Mouse (Mus musculus) heart, adult 11 months (tissue): ENCODE results near the gene Pparg.

Source experiments
- DNase-seq: peaks from one replicate; pipeline ENCODE4 v3.0.0; 2022

Gene Pparg

DNA sequence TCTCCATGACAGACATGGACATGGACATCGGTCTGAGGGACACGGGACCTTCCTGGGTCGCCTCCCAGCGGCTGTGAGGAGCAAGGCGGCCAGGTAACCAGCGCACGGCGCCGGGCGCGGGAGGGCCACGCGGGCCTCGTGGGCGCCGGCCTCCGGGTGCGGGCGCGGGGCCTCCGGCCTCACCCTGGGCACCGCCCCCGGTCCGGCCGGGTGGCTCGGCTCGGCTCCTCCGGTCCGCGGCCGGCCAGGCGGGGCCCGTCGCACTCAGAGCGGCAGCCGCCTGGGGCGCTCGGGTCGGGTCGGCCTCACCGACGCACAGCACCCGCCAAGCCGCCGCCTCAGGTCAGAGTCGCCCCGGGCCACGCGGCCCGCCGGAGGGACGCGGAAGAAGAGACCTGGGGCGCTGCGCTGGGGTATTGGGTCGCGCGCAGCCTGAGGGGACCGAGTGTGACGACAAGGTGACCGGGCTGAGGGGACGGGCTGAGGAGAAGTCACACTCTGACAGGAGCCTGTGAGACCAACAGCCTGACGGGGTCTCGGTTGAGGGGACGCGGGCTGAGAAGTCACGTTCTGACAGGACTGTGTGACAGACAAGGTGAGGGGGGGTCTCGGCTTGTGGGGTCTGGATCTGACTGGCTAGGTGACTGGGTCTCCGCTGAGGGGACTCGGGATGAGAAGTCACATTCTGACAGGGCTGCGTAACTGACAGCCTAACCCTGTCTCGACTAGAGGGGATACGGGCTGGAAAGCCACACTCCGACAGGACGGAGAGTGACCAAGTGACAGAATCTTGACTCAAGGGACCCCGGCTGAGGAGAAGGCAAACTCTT lies at the start of gene Pparg:
Gene Pparg, plus strand, starts transcription at position 176 of the 830 bp plus-strand sequence.
- peak; percentile 97 for DNase-seq

DNA sequence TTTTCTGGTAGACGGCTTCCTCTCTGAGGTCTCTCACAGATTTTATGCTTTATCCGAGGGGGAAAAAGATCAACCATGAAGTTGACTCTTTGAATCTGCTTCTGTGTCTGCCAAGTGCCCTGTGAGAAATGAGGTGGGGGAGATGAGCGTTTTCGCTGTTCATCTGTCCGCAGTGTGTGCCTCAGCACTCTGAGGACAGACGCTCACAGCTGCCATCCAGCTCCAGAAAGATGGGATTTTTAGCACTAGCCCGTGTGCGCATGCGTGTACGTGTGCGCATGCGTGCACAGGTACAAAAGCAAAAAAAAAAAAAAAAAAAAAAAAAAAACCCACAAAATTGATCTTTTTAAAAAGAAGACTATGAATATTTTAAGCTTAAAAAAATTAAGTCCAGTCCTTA lies 48.0 kb upstream of the Pparg start:
- no peak for DNase-seq

DNA sequence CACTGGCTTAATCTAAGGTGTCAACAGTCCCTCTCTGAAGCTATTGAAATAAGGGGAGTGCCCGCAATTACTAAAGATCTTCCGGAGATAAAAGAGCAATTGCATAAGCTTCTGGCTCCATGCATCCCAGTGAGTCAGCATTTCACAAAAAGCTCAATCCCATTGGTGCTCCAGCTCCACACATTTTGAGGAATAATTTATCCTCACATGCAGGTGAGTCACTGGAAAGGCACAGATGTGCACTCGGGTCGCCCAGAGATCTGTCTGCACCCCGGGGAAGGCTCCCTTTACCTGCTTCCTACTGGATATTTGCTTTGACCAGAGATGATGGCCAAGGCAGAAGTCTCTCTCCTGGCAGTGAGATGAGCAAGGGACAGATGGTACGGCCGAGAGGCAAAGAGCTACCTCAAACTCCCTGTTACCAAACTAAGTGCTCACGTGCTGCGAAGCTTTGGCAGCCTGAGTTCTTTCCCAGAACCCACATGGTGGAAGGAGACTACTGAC lies 47.5 kb upstream of the Pparg start:
- peak; percentile 83 for DNase-seq

DNA sequence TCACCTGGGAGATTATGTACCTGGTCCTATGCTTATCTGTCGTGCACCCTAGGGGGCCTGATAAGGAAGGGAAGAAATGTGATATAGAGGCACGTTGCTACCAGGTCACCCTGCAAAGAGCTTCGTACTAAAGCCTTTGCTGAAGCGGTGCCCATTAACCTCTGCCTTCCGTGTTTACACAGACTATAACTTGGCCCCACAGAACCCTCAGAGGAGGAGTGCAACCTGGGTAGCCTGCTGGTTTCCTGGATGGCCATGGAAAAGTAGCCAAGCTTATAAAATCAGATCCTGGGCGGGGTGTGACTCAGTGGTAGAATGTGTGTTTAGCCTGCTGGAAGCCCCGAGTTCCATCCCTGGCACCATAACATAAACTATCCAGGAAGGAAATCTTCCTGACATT lies 46.8 kb upstream of the Pparg start:
- DNase-seq: no peak

DNA sequence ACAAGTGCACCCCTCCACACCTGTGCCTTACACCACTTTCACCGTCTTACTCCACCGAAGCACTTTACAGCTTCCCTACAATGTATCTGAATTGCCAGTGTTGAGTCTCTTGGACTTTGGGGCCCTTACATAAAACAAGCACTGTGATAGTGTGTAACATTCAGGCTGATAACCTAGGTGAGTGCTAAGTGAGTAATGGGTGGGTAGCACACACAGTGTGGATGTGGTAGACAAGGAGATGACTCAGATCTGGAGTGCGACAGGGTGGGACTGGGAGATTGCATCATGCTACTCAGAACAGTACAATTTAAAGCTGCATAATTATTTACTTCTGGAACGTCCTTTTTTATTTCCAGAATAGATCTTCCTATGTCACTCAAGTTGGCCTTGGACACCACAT lies 45.0 kb upstream of the Pparg start:
- peak; percentile 88 for DNase-seq

DNA sequence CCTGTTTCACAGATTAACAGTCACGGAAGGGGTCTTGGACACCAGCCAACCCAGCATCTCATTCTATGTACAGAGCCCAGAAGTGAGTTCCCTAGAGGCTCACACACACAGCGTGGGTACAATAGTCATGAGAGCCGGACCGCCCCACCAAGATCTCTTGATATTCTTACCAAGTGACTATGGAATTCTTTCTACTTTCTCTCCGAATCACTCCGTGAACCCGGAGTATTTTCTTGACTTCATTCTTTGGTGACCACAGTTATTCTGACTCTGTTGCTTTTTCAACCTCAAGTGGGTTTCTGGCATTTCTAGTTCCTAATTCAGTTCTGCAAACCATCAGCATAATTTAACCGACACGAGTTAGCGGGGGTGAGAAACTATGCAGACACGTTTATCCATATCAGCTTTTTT lies 43.9 kb upstream of the Pparg start:
- DNase-seq: peak; percentile 95

DNA sequence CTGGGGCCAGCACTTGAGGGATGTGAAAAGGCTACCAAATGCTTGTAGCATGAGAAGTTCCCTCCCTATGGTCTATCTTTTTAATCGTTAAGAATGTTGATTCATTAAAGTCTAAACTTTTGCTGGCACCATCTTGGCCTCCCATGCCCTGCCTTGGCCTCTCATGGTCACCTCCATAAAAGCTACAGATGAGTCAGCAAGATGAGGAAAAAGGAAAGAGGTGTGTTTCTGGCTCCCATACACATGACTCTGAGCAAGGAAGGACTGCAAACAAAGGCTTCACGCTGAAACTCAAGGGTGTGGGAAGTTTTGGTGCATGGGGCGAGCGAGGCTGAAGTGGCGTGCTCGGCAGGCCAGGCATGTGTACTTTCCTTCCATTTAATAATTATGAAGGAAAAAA lies 41.9 kb upstream of the Pparg start:
- peak; percentile 67 for DNase-seq

DNA sequence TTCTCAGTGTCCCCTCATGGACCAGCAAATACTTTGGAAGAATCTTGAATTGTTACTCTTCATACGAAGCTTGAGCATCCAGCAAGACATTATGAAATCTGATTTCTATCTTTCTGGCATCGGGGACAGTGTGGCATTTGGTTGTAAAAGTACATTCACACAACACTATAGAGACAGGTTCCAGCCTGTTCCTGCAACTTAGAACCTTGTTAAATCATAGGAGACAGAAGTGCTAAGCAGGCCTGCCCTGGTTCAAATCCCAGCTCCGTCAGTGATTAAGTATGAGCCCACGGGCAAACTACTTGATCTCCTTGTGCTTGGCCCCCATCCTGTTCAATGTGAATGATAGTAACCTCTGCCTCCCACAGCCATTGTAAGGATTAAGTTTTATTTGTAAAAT lies 41.1 kb upstream of the Pparg start:
- DNase-seq: peak; percentile 34

DNA sequence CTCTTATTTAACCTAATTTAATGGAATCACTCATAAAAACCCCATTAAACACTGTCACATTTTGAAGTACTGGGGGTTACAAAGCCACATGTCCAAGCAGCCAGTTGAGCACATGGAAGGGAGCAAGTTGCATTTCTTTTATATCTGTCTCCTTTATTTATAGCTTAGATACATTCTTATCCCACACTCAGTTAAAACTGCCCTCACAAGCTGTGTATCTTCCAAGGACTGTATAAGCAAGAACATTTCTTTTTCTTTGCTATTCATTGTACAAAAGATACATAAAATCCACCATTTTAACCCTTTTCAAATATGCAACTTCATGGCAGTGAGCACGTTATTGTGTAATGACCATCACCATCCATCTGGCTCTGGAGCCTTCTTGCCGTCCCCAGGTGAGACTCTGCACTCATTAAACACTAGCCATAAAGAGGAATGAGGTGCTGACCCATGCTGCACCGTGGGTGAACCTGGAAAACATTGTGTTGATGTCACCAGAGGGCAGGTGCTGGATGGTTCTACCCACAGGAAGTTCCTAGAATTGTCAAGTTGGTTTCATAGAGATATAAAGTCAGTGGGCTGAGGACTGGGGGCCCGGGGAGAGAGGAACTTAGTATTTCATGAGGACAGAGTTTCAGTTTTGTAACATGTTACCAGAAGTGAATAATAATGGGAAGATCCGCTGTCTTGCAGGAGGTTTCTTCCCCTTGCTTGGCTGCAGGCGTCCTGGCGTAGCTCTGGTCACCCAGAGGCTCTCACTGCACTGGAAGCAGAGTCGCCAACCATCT lies 39.6 kb upstream of the Pparg start:
- peak; percentile 89 for DNase-seq

DNA sequence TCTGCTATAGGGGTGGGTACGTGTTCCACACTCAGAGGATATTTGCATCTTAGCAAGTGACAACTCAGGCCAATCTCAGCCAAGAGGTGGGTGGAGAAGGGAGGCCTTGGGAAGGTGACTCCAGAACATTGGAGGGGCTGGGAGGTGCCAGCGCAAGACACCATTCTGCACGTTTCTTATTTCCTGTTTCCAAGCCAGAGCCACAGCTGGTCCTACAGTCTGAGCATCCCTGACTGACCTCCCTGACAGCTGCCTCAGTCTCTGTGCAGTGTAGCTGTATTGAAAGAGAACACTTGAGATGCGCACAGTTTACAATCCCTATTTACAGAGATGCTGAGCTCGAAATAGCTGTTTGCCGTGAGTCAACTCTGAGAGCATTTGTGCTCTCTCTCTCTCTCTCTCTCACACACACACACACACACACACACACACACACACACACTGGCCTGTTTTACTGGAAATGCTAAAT lies 38.8 kb upstream of the Pparg start:
- DNase-seq: peak; percentile 74

DNA sequence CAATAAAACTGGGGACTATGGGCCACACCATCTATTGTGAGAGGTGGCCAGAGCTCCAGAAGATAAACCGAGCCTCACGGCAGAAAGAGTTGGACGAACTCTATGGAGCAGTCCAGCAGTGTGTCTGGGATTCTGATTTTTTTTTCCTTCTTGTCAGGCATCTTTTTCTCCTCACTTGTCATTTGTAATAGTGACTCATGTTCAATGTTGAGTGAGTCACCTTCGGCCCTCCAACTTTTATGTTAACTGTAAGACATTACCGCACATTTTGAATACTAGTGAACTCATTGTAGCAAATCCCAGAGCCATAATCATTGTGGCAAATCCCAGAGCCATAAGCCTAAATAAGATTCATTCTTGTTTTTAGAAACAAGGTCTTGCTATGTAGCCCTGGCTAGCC lies 37.8 kb upstream of the Pparg start:
- DNase-seq: peak; percentile 6

DNA sequence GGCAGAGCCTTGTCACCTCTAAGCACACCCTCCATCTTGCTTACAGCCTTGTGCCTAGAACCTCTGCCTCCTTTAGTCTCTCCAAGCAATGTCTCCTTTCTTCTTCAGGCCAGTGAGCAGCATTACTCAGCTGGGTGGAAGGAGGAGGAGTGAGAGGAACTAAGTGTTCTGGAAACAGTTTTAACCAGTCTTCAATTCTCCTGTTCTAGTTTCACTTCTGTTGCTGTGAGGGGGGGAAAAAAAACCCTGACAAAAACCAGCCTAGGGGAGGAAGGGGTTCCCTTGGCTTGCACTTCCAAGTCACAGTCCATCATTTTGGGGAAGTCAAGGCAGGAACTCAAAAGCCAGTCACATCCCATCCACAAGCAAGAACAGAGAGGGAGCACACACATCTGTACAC lies 29.8 kb upstream of the Pparg start:
- peak; percentile 90 for DNase-seq

DNA sequence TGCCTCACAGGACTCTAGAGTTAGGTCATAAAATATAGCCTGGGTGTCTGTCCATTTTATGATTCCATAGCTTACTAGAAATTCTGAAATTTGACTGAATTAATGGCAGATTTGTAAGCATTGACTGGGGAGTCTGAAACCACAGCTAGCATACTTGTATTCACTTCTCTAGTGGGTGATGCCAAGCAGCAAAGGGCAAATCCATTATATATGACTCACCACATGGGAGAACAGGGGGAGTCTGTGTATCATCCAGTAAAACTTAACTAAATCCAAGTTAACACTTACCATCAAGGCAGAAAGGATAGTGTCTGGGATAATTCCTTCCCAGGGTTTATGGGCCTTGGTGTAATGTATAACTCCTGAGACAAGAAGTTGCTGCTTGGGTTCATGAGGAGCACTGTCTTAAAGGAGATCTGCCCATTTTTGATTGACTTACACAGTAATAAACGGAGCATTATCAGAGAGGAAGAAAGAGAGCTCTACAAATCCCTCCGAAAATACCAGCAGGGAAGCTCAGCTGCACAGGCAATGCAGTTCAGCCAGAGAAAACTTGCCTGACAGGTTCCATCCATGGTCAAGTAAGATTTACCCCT lies 27.6 kb upstream of the Pparg start:
- DNase-seq: no peak

DNA sequence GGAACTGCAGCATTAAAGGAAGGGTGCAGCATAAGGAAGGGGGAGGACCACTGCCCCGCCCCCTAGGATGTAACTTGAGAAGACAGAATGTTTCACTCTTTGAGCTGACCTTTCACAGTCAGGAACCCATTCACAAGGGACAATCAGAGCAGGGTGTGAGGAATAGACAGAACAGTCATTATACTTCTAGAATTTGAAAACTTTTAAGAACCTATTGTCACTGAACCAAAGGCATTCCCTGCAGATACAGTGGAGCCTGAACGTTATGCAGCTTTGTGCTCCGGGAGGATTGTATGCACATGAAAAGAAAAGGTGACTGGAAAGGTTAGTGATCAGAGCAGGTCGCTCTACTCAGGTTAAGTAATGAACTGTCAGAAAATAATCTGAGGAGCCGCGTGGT lies 25.2 kb upstream of the Pparg start:
- DNase-seq: peak; percentile 30

DNA sequence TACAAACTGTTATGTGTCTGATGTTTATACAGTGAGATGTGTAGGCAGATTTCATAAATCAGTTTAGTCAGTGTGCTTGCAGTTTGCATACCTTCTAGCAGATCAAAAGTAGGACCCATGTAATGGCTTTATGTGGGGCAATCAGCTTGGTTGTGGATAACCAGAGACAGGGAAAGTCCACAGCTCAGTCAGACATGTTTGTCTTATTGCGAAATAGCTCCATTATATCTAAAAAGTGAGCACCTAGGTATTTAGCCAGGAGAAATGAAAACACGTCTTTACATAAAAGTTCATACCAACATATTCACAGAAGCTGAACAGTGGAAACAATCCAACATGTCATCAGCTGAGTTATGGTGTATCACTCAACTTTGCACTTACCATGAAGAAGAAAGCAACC lies 20.7 kb upstream of the Pparg start:
- no peak for DNase-seq

DNA sequence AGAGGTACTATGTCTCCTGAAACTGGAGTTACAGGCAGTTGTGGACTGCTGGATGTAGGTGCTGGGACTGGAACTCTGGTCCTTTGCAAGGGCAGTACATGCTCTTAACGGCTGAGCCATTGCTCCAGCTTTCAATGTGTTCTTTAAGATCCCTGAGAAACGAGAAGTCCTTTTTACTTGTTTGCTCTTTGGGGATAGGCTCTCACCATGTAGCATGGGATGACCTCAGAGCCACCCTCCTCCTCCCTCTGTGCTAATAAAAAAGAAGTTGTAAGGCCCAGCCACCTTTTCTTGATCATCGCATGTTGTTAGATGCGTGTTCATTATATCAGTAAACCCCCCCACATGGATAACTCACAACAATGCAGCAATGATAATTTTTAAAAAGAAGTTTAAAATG lies 17.7 kb upstream of the Pparg start:
- peak; percentile 87 for DNase-seq

DNA sequence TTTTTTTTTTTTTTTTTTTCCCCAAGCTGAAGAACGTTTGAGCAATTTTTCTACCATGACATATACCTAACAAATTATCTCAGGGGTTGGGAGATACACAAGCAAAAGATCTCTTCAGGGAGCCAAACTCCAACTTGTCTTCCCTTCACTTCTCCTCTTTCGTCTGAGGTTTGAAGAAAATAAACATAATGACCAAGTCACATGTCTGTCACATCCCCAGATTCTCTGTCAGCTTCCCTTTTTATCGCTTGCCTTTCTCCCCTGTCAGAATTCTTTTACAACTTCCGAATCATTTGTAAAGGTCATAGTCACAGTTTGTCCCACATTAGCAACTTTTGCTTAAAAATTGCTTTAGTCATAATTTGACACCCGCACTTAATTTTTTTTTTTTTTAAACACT lies 17.2 kb upstream of the Pparg start:
- DNase-seq: peak; percentile 65

DNA sequence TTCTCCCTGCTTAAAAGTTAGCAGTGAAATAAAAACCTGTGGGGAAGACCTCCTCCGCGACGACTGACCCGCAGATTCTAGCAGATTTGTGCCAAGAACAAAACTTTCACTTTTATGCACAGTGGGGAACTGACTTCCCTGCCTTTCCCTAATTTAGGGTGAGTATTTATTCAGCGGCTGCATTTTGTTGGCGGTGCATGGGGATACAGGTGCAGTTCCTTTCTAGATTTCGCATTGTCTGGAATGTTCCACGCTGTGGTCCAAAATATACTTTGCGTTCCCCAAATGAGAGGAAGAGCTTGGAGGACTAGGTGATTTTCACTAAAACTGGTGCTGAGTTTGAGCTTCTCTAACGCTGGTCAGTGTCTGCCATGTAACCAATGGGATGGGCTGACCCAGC lies 16.6 kb upstream of the Pparg start:
- peak; percentile 93 for DNase-seq

DNA sequence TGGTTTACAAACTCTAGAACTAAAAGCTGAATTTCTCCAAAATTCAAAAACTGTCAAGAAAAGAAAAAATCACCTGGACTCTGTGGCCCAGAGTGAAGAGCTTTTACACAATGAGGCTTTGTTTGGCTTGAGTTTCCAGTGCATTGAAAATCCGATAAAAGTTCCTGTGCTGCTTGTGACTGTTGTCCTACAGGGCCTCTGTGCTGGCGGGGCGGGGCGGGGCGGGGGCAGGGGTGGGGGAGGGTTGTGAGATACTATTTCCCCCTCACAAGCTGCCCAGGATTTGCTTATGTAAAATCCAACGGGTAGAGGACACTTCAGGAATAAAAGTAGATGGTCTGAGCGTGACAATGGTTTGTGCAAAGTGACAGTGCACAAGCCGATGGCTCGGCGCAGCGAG lies 16.2 kb upstream of the Pparg start:
- DNase-seq: peak; percentile 85

DNA sequence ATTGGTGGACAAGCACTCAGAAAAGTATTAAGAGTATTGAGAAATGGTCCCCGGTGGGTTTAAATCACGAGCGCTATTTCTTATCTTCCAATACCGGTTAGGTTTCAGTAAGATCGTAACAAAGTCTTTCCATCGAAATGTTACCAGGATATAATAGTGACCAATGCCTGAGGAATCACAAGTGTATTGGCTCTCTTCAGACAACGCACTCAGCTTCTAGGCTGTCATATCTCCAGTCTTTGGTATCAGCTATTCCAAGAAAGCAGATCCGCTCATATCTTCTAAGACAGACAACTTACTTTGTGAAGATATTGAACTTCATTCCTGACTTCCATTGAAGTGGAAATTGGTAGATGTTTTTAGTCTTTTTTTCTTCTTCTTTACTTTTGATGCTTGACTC lies 15.7 kb upstream of the Pparg start:
- DNase-seq: no peak

DNA sequence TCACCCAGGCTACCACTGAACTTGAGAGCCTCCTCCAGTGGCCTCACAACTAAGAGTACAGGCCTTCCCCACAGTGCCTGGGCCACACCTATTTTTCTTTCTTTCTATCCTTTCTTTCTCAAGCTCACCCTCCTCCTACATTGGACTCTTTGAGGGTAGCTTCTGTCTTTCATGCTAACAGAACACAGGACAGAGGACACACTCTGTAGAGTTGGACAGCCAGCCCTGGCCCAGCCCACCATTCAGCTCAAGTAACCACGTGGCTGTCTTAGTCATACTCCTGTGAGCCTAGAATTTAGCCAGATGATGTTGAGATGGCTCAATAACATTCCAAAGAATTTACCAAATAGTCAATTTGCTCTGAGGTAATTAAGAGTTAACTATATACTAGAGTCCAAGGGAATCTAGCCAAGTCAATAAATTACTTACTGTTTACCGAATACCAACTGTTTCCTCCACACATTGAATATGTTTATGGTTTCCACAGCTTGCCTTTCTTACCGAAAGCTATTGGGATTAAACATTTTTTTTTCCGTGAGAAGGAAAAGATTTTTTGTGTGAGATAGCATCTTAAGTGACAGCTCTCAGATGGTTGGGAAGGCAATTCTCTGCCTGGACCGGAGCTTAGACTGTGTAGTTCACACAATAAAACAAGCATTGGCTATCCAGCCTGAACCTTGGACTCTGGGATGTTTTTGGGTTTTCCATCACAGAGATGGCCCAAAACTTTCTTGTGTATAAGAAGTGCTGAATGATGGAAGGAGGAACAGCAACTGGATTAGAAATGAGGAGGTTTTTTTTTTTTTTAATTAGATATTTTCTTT lies 10.9 kb upstream of the Pparg start:
- DNase-seq: peak; percentile 66

DNA sequence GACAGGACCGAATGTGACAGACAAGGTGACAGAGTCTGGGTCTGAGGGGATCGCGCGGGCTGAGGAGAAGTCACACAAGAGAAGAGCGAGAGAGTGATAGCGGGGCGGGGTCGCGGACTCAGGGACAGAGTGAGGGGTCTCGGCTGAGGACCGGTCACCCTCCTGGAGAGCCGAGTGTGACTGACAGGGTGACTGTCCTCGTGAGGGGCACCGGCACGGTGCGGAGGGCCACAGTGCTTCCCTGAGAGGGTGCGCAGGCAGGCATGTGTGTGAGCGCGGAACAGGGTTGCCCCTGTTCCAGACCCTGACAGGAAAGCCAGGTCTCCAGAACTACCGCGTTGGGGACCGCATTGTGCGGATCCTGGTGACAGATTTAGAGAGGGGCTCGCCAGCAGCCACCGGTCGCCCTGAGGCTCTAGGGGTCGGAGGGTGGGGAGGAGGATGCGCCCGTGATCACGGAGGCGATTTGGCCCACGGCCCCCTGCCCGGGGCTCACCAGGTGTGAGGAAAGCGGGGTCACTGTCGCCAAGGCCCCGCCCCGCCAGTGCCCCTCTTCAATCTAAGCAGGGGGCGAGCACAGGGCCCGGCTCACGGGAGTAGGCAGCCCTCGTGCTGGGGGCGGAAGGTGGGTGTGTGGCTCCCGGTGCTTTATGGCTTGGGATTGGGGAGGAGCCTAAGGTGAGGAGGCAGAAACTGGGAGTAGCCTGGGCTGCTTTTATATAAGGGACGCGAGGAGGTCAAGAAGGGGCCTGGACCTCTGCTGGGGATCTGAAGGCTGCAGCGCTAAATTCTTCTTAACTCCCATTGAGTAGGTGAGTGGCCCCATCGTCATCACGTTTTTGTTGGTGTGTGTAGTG lies 1.1 kb downstream of the Pparg start:
- DNase-seq: peak; percentile 98
